Mouse (Mus musculus): ENCODE data around the gene Kazn. TPM values are rescaled to one million over a fixed set of nuclear protein-coding genes. Genes with fewer than 3 reads are reported as not detected.

The Kazn gene
- polyA plus RNA-seq, 1 experiment from 2014 or later: 17.9 TPM

DNA sequence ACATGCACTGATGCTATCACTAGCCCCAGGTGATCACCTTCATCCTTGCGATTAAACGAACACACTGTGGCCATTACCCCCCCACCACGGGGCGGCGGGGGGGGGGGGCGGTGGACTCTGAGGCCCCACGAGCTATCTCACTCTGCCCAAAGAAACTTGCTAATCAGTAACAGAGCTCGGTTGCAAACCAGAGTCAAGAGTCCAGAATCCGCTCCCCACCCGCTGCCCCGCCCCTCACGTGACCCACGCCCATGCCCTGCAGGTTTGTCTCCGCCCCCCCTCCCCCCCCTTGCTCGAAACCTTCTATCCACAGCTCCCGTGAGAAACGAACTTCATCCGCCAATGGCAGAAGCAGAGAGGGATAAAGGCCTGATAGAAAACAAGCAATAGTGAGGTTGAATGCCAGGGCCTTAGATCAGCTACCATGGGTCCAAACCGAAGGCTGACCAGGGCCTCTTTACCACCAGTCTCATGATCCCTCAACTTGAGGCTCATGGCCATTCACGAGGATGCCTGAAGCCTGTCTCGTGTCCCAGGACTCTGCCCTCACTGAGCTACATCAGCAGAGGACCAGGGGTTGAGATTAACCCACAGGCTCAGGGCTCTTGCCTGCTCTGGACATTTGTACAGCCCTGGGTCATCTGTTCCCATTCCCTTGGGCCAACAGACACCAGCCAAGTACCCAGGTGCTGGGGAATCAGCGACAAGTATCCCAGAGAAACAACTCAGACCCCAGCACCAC is 186.6 kb downstream of the Kazn start:
- Histone ChIP-seq H3K9ac (replicated peaks; ENCODE audit: low read depth, low read length) (no peak overlapping the region), H3K9me3 (ENCODE audit: control insufficient read depth, low read length) (no peaks in the 10 kb centered on the region), H3K4me3 (ENCODE audit: low read depth, low read length) (no peak overlapping the region), H3K36me3 (ENCODE audit: control insufficient read depth, insufficient read depth, low read length) (no peaks in the 10 kb centered on the region), H3K4me2 (ENCODE audit: low read depth, low read length) (no peak overlapping the region), H3K27me3 (ENCODE audit: control insufficient read depth, insufficient read depth, low read length) (no peaks in the 10 kb centered on the region), H3K27ac (ENCODE audit: low read depth, low read length) (no peak overlapping the region), H3K4me1 (ENCODE audit: control insufficient read depth, insufficient read depth, low read length) (no peaks in the 10 kb centered on the region)
- ATAC-seq (ENCODE audit: low read depth): no peak
- WGBS: 54% methylated on average over 22 of the region's 22 CpGs

Other genes starting within 250 kb of the Kazn start
- 4.7 and 5.2 TPM in 2 replicates for gene Fhad1, start 224.3 kb downstream of the Kazn start, polyA plus RNA-seq (2014; fragmentation: Nextera tagmentation; extraction: Ambion mirVana)
- gene Tmem51, start 155.1 kb downstream of the Kazn start, polyA plus RNA-seq (2014; fragmentation: Nextera tagmentation; extraction: Ambion mirVana): 4.0 and 4.9 TPM in 2 replicates

Data from neural tube, embryonic 14.5 days (tissue).